Mouse (Mus musculus): ENCODE results near the gene Zfp280b. TPM values are rescaled to one million over a fixed set of nuclear protein-coding genes. Genes with fewer than 3 reads are reported as not detected.

Zfp280b gene
- total RNA-seq (2023) = 17.6 TPM

GRCm38 (mm10) chr10:76032402-76033118 is at the start of gene Zfp280b:
TSS of gene Zfp280b (plus strand) at chr10:76032650.

Other genes with a start within 250 kb of the Zfp280b start
- 1.8 TPM for gene Gstt1, start 234.1 kb upstream of the Zfp280b start, total RNA-seq (2023)
- gene Gstt4, start 210.1 kb upstream of the Zfp280b start, total RNA-seq (2023) = not detected
- gene Gstt2, start 195.2 kb upstream of the Zfp280b start, total RNA-seq (2023) = 14.0 TPM
- gene Mif, start 172.4 kb upstream of the Zfp280b start, total RNA-seq (2023) = 269 TPM
- 4.7 TPM for gene Derl3, start 139.2 kb upstream of the Zfp280b start, total RNA-seq (2023)
- 50.6 TPM for gene Smarcb1, start 111.0 kb upstream of the Zfp280b start, total RNA-seq (2023)
- gene Chchd10, start 99.5 kb upstream of the Zfp280b start, total RNA-seq (2023) = 28.0 TPM
- 1.9 TPM for gene Mmp11, start 96.2 kb upstream of the Zfp280b start, total RNA-seq (2023)
- gene Gm867, start 92.0 kb upstream of the Zfp280b start, total RNA-seq (2023) = not detected
- 3.4 TPM for gene Vpreb3, start 89.6 kb upstream of the Zfp280b start, total RNA-seq (2023)
- 1.2 TPM for gene Gm5134, start 78.1 kb upstream of the Zfp280b start, total RNA-seq (2023)
- gene Slc5a4b, start 78.3 kb downstream of the Zfp280b start, total RNA-seq (2023) = not detected
- gene Slc5a4a, start 114.8 kb downstream of the Zfp280b start, total RNA-seq (2023) = not detected
- gene Prmt2, start 205.2 kb downstream of the Zfp280b start, total RNA-seq (2023) = 12.8 TPM
- not detected for gene S100b, start 221.2 kb downstream of the Zfp280b start, total RNA-seq (2023)

Data from CD4-positive naive resting alpha-beta T cell, adult 57 days (primary cell).